Mouse (Mus musculus) heart, embryonic 16.5 days (tissue): ENCODE measurements around the gene Ift74. TPM values are rescaled to one million over a fixed set of nuclear protein-coding genes. Genes with fewer than 3 reads are reported as not detected.
"Not testable (repeated sequence)": the region's sequence is repeated elsewhere in the genome, so short reads cannot be mapped to it uniquely, and the experiment has no call there.

Experiments used
- ATAC-seq: fragments of 200-750 bp; cut with Nextera tagmentation; replicated peaks from 2 replicates; pipeline ENCODE4 v1.8.0; 2017; ENCODE audit warnings: moderate number of reproducible peaks; ENCODE audit not compliant: insufficient read depth, low FRiP score; ENCODE audit errors: extremely low read depth
- H3K27ac ChIP-seq: fragments of 300-500 bp; sonication (generic); 2 replicates; pipeline ENCODE4 v1.5.1; 2014; ENCODE audit warnings: mild to moderate bottlenecking, low read length, control low read depth, moderate library complexity
- H3K27me3 ChIP-seq: fragments of 300-500 bp; sonication (generic); 2 replicates; pipeline ENCODE4 v1.6.1; 2014; ENCODE audit warnings: low read length, mixed read lengths; ENCODE audit not compliant: control insufficient read depth, insufficient read depth
- H3K36me3 ChIP-seq: fragments of 300-500 bp; sonication (generic); 2 replicates; pipeline ENCODE4 v1.6.1; 2014; ENCODE audit not compliant: control insufficient read depth, insufficient read depth
- H3K4me1 ChIP-seq: fragments of 300-500 bp; sonication (generic); 2 replicates; pipeline ENCODE4 v1.6.1; 2014; ENCODE audit warnings: low read length, mixed read lengths; ENCODE audit not compliant: control insufficient read depth, insufficient read depth
- H3K4me2 ChIP-seq: fragments of 300-500 bp; sonication (generic); 2 replicates; pipeline ENCODE4 v1.6.1; 2014; ENCODE audit warnings: low read depth, mild to moderate bottlenecking, control low read depth, low read length
- H3K4me3 ChIP-seq: fragments of 300-500 bp; sonication (generic); 2 replicates; pipeline ENCODE4 v1.5.1; 2014; ENCODE audit warnings: mild to moderate bottlenecking, control low read depth, low read length
- H3K9ac ChIP-seq: fragments of 300-500 bp; sonication (generic); 2 replicates; pipeline ENCODE4 v1.6.1; 2014; ENCODE audit warnings: low read length, control low read depth
- H3K9me3 ChIP-seq: fragments of 300-500 bp; sonication (generic); replicated peaks from 2 replicates; pipeline ENCODE4 v1.6.1; 2016; ENCODE audit warnings: low read length; ENCODE audit not compliant: control insufficient read depth
- WGBS: fragments of 180-500 bp; shearing (Covaris S2); extraction: QIAGEN DNeasy Blood & Tissue Kit; methylation state at CpG from one replicate; pipeline ENCODE4 v1.1.7; 2014; 5-methylcytosine and 5-hydroxymethylcytosine counted together
- polyA plus RNA-seq: library from polyadenylated mRNA; unstranded; fragments of >200 nt; fragmentation: Nextera tagmentation; extraction: Ambion mirVana; gene quantifications from 2 replicates; pipeline ENCODE4 v1.2.1, GENCODE M21; 2015

Ift74 gene
- polyA plus RNA-seq, 1 experiment from 2014 or later, result 14.8 TPM

DNA sequence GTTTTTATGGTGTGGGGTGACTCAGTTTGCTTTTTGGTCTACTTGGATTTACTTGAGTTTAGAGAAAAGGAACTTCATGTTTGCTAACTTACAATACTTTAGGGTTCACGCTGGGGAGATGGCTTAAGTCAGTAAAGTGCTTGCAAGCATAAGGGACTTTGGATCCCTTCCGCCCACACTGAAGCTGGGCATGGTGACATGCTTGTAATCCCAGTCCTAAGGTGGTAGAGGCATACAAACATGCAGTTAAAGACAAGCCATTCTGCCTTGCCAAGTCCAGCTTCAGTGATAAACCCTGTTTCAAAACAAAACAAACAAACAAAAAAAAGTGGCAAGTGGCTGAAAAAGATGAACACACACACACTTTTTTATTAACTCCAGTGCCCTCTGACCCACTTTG is 66.9 kb downstream of the Ift74 start:
- H3K9me3 ChIP-seq, result no peaks in the 10 kb centered on the region
- no peak overlapping the region for H3K4me2 ChIP-seq
- H3K27me3 ChIP-seq, result no peaks in the 10 kb centered on the region
- no peak overlapping the region for H3K4me3 ChIP-seq
- H3K36me3 ChIP-seq, result no peaks in the 10 kb centered on the region
- H3K4me1 ChIP-seq, result no peaks in the 10 kb centered on the region
- ATAC-seq, result no peak
- no peak overlapping the region for H3K27ac ChIP-seq
- 86% methylated on average over 2 of the region's 2 CpGs for WGBS
- H3K9ac ChIP-seq, result no peak overlapping the region

DNA sequence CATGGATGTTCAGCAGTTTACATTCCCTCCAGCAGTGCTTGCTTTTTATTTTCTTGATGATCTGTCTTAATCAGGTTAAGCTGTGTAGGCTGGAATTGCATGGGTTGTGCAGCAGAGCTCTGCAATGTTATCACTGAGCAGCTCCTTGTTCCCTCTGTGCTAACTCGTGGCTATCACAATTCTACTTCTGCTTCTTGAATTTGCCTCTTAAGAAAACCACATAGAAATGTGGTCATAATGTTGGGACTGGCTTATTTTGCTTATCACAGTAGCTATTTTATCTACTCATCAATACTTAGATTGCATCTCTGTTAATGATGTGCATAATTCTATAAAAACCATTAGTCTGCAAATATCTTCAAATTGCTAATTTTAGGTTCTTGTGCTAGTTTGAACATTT is 67.7 kb downstream of the Ift74 start:
- Histone ChIP-seq H3K27me3 (no peaks in the 10 kb centered on the region), H3K9me3 (no peaks in the 10 kb centered on the region), H3K4me3 (no peak overlapping the region), H3K36me3 (no peaks in the 10 kb centered on the region), H3K9ac (no peak overlapping the region), H3K4me2 (no peak overlapping the region), H3K4me1 (no peaks in the 10 kb centered on the region), H3K27ac (no peak overlapping the region)
- ATAC-seq, result no peak
- WGBS, result 29% methylated on average over 1 of the region's 1 CpGs

DNA sequence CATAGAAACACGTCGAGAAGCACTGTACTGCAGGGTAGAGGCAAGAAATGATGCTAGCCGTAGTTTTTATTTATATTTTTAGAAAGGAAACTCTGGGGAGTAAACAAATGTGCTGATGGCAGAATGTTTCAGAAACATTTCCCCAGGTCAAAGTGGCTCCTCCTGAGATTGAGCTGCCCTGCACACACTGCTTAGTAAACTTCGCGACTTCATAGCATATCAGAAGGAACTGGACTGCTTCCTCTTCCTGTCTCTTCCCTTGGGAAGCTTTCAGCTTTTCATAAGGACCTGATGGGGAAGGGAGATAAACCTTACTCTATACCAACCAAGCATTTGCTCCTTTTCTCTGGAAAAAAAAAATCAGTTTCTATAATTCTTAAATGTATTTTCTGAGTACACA is 69.0 kb downstream of the Ift74 start:
- H3K27me3 ChIP-seq, result no peaks in the 10 kb centered on the region
- no peaks in the 10 kb centered on the region; the same call in 1 of the 2 replicates for H3K36me3 ChIP-seq
- H3K4me2 ChIP-seq, result no peak overlapping the region; the same call in 1 of the 2 replicates
- no peaks in the 10 kb centered on the region for H3K4me1 ChIP-seq
- H3K9ac ChIP-seq, result no peak overlapping the region
- peak overlapping the region; percentile 66 for H3K27ac ChIP-seq
- 0 out of 2 replicates have a peak, but pooled peaks have one; percentile 45 for ATAC-seq
- 73% methylated on average over 5 of the region's 5 CpGs for WGBS
- no peaks in the 10 kb centered on the region for H3K9me3 ChIP-seq
- no peak overlapping the region for H3K4me3 ChIP-seq

DNA sequence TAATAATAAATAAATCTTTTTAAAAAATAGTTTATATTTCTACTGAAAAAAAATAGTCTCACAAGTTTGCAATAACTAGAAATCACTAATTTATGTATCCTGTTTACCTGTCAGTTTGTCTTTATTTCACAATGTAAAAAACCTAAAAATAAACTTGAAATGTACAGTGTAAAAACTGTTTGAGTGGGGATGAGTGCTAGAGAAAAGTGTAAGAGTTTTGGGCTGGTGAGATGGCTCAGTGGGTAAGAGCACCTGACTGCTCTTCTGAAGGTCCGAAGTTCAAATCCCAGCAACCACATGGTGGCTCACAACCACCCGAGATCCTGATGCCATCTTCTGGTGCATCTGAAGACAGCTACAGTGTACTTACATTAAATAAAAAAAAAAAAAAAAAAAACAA is 75.5 kb downstream of the Ift74 start:
- 71% methylated on average over 1 of the region's 2 CpGs for WGBS
- H3K9ac ChIP-seq, H3K4me1 ChIP-seq, H3K27ac ChIP-seq, H3K4me3 ChIP-seq, ATAC-seq, H3K36me3 ChIP-seq, H3K4me2 ChIP-seq, H3K9me3 ChIP-seq, H3K27me3 ChIP-seq: not testable (repeated sequence)

DNA sequence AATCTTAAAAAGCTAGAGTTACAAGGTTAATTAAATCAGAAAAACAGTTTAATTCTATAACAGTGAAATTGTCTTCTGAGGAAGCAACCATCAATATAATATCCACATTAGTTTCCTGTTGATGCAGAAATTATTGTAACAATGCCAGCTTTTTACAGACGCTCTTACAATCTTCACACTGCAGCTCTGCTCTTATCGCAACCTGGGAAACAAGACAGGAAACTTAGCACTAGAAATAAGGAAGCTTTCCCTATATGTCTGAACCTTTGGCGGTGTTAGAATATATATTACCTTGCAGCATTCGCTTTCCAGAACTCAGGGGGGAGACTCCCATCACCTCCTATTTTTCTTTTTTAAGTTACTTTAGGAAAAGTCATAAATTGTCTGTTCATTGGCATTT is 76.8 kb downstream of the Ift74 start:
- H3K27ac ChIP-seq, result no peak overlapping the region
- H3K4me3 ChIP-seq, result no peak overlapping the region
- no peaks in the 10 kb centered on the region for H3K9me3 ChIP-seq
- 52% methylated on average over 4 of the region's 4 CpGs for WGBS
- no peak for ATAC-seq
- no peaks in the 10 kb centered on the region for H3K27me3 ChIP-seq
- no peak overlapping the region for H3K4me2 ChIP-seq
- no peaks in the 10 kb centered on the region for H3K4me1 ChIP-seq
- H3K36me3 ChIP-seq, result no peaks in the 10 kb centered on the region; the same call in 1 of the 2 replicates
- no peak overlapping the region for H3K9ac ChIP-seq

DNA sequence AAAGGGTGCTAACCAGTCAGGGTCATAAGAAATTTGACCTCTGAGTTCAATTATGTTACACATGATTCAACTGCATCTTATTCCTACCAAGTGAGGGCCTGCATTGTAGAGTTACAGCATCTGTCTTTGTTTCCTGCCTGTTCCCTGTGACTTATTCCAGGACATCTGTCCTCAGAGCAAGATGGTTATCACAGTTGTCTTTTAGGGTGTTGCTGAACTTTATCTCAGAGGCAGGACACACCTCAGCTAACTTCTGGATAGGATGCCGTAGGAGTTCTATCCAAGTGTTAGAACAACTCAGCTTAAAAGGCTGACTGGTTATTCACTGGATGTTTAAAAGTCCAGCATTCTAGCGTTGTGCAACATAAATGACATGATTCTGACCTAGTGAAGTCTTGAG is 77.9 kb downstream of the Ift74 start:
- Histone ChIP-seq H3K36me3 (no peaks in the 10 kb centered on the region; the same call in 1 of the 2 replicates), H3K4me3 (no peak overlapping the region), H3K9ac (no peak overlapping the region), H3K4me2 (no peak overlapping the region), H3K27me3 (no peaks in the 10 kb centered on the region), H3K9me3 (no peaks in the 10 kb centered on the region), H3K4me1 (no peaks in the 10 kb centered on the region), H3K27ac (no peak overlapping the region)
- ATAC-seq, result no peak
- 59% methylated on average over 2 of the region's 2 CpGs for WGBS

DNA sequence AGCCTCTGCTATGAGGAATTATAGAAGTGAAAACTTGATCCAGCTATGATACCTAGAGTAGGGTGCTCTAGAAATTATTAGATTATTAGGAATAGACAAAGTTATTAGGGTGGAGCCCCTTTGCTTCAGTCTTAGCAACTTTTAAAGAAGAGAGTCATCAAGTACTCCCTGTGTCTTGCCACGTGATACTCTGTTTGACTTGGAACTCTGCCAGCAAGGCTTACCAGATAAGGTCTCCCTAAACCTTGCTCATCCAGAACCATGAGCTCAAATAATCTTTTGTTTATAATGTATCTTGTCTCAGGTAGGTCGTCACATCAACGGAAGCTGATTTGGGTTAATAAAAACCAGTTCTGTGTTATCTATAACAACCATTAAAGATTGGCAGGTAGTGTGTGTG is 82.1 kb downstream of the Ift74 start:
- Histone ChIP-seq H3K36me3 (no peaks in the 10 kb centered on the region), H3K4me3 (no peak overlapping the region), H3K27me3 (no peaks in the 10 kb centered on the region), H3K27ac (no peak overlapping the region), H3K4me2 (no peak overlapping the region), H3K4me1 (no peaks in the 10 kb centered on the region), H3K9me3 (no peaks in the 10 kb centered on the region), H3K9ac (no peak overlapping the region)
- ATAC-seq, result no peak
- WGBS, result 50% methylated on average over 3 of the region's 3 CpGs

DNA sequence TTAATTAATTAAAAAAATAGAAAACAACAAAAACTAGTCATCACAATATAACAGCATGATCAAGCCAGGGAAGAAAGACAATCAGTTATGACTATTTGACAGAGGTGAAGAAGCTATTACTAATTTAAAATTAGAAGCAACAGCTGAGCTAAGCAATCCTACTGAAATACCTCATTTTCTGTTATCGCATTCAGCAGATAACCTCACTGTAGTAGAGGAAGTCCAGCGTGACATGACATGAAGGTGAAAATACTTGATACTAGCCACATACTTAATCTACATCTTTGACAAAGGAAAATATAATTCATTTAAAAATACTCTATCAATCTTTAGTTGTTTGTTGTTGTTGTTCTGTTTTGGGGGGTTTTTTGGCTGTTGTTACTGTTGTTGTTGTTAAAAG is 96.7 kb downstream of the Ift74 start:
- no peaks in the 10 kb centered on the region for H3K27me3 ChIP-seq
- ATAC-seq, result no peak
- WGBS, result 54% methylated on average over 2 of the region's 2 CpGs

DNA sequence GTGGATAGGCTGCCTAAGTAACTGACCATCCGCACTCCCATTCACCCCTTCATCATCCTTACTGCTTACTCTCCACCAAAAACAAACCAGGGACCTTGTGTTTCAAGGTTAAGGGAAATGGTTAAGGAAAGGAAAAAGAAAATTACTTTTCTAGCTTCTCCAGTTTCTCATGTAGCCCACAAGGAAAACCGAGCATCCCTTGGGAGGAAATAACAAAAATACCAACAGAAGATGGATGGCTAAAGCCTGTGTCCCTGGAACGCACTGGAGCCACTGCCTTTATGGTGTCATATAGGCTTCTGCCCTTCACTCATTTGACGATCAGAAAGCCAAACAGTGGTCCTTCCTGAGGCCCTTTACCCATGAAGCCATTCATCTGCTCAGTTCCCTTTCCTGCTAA is 97.1 kb downstream of the Ift74 start:
- no peak for ATAC-seq
- Histone ChIP-seq H3K4me2 (no peak overlapping the region), H3K4me3 (no peak overlapping the region), H3K9me3 (no peaks in the 10 kb centered on the region), H3K27me3 (no peaks in the 10 kb centered on the region), H3K36me3 (no peaks in the 10 kb centered on the region), H3K9ac (no peak overlapping the region), H3K27ac (no peak overlapping the region), H3K4me1 (peaks cover 6% of the 10 kb centered on the region; the same call in 1 of the 2 replicates)
- WGBS, result 53% methylated on average over 4 of the region's 4 CpGs

More for the DNA sequence above, 96.7 kb downstream of the Ift74 start:
- Histone ChIP-seq H3K4me2 (no peak overlapping the region), H3K9ac (no peak overlapping the region), H3K4me1 (peaks cover 6% of the 10 kb centered on the region; the same call in 1 of the 2 replicates), H3K4me3 (no peak overlapping the region), H3K9me3 (no peaks in the 10 kb centered on the region), H3K36me3 (no peaks in the 10 kb centered on the region), H3K27ac (no peak overlapping the region)

DNA sequence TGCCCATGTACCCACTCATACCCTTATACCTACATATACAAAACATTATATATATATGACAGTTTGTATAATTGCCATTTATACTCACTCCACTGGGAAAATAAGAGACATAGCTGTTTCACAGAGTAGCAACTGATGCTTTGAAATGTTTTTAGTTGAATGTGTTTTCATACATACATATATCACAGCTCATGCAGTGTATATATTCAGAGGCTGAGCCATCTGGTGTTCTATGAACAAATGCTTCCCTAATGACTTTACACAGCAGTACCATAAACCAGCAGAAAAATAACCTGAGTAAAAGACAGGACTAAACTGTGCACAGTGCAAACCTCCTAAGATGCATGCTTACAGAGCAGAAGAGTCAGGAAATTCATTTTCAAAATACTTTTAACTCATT is 99.5 kb downstream of the Ift74 start:
- Histone ChIP-seq H3K9ac (no peak overlapping the region), H3K4me2 (no peak overlapping the region), H3K36me3 (no peaks in the 10 kb centered on the region), H3K4me3 (no peak overlapping the region), H3K9me3 (no peaks in the 10 kb centered on the region), H3K27me3 (no peaks in the 10 kb centered on the region), H3K4me1 (peaks cover 6% of the 10 kb centered on the region; the same call in 1 of the 2 replicates), H3K27ac (no peak overlapping the region)
- no peak for ATAC-seq
